Mouse (Mus musculus) limb, embryonic 14.5 days (tissue): ENCODE data around the gene Trim6. TPM values are rescaled to one million over a fixed set of nuclear protein-coding genes. Genes with fewer than 3 reads are reported as not detected.

Source experiments
- polyA plus RNA-seq, 2 experiments: library from polyadenylated mRNA; depleted of rRNA in 1 of 2; stranded (reverse) in 1 of 2; unstranded in 1 of 2; fragments of >200 nt; fragmentation: Nextera tagmentation in 1 of 2; extraction: Ambion mirVana in 1 of 2; gene quantifications; 2 replicates each; pipeline versions ENCODE4 v1.2.1 to v1.2.3; 2012 to 2014

The Trim6 gene
- polyA plus RNA-seq, 2 experiments, result 0.43 to 1.1 TPM

Other genes with a start within 250 kb of the Trim6 start
- not detected in 2 replicates for gene Olfr635, start 247.6 kb upstream of the Trim6 start, polyA plus RNA-seq (2012; rRNA removed)
- 0.03 TPM in 1 of 2 replicates, not detected in the other for gene Olfr635, start 247.6 kb upstream of the Trim6 start, polyA plus RNA-seq (2014; fragmentation: Nextera tagmentation; extraction: Ambion mirVana)
- gene Olfr638, start 220.0 kb upstream of the Trim6 start, polyA plus RNA-seq (2012; rRNA removed), result not detected in 2 replicates
- not detected in 2 replicates for gene Olfr638, start 220.0 kb upstream of the Trim6 start, polyA plus RNA-seq (2014; fragmentation: Nextera tagmentation; extraction: Ambion mirVana)
- gene Olfr639, start 201.5 kb upstream of the Trim6 start, polyA plus RNA-seq (2012; rRNA removed), result not detected in 2 replicates
- gene Olfr639, start 201.5 kb upstream of the Trim6 start, polyA plus RNA-seq (2014; fragmentation: Nextera tagmentation; extraction: Ambion mirVana), result not detected in 2 replicates
- not detected in 2 replicates for gene Olfr640, start 193.2 kb upstream of the Trim6 start, polyA plus RNA-seq (2012; rRNA removed)
- gene Olfr640, start 193.2 kb upstream of the Trim6 start, polyA plus RNA-seq (2014; fragmentation: Nextera tagmentation; extraction: Ambion mirVana), result not detected in 2 replicates
- gene Olfr641, start 183.3 kb upstream of the Trim6 start, polyA plus RNA-seq (2012; rRNA removed), result not detected in 2 replicates
- gene Olfr641, start 183.3 kb upstream of the Trim6 start, polyA plus RNA-seq (2014; fragmentation: Nextera tagmentation; extraction: Ambion mirVana), result not detected in 2 replicates
- gene Olfr642, start 166.1 kb upstream of the Trim6 start, polyA plus RNA-seq (2012; rRNA removed), result not detected in 2 replicates
- gene Olfr642, start 166.1 kb upstream of the Trim6 start, polyA plus RNA-seq (2014; fragmentation: Nextera tagmentation; extraction: Ambion mirVana), result not detected in 2 replicates
- gene 4930516K23Rik, start 157.3 kb upstream of the Trim6 start, polyA plus RNA-seq (2012; rRNA removed), result 0.03 TPM in 1 of 2 replicates, not detected in the other
- not detected in 2 replicates for gene 4930516K23Rik, start 157.3 kb upstream of the Trim6 start, polyA plus RNA-seq (2014; fragmentation: Nextera tagmentation; extraction: Ambion mirVana)
- 0.10 TPM in 1 of 2 replicates, not detected in the other for gene Olfr644, start 146.9 kb upstream of the Trim6 start, polyA plus RNA-seq (2012; rRNA removed)
- not detected in 2 replicates for gene Olfr644, start 146.9 kb upstream of the Trim6 start, polyA plus RNA-seq (2014; fragmentation: Nextera tagmentation; extraction: Ambion mirVana)
- not detected in 2 replicates for gene Olfr645, start 133.3 kb upstream of the Trim6 start, polyA plus RNA-seq (2012; rRNA removed)
- gene Olfr645, start 133.3 kb upstream of the Trim6 start, polyA plus RNA-seq (2014; fragmentation: Nextera tagmentation; extraction: Ambion mirVana), result not detected in 2 replicates
- not detected in 2 replicates for gene Olfr646, start 113.9 kb upstream of the Trim6 start, polyA plus RNA-seq (2012; rRNA removed)
- gene Olfr646, start 113.9 kb upstream of the Trim6 start, polyA plus RNA-seq (2014; fragmentation: Nextera tagmentation; extraction: Ambion mirVana), result not detected in 2 replicates
- not detected in 2 replicates for gene Ubqln5, start 89.0 kb upstream of the Trim6 start, polyA plus RNA-seq (2012; rRNA removed)
- not detected in 2 replicates for gene Ubqln5, start 89.0 kb upstream of the Trim6 start, polyA plus RNA-seq (2014; fragmentation: Nextera tagmentation; extraction: Ambion mirVana)
- not detected in 2 replicates for gene Olfr643, start 81.4 kb upstream of the Trim6 start, polyA plus RNA-seq (2012; rRNA removed)
- not detected in 2 replicates for gene Olfr643, start 81.4 kb upstream of the Trim6 start, polyA plus RNA-seq (2014; fragmentation: Nextera tagmentation; extraction: Ambion mirVana)
- gene Ubqln3, start 75.5 kb upstream of the Trim6 start, polyA plus RNA-seq (2012; rRNA removed), result not detected in 2 replicates
- not detected in 2 replicates for gene Ubqln3, start 75.5 kb upstream of the Trim6 start, polyA plus RNA-seq (2014; fragmentation: Nextera tagmentation; extraction: Ambion mirVana)
- not detected in 2 replicates for gene Ubqlnl, start 68.2 kb upstream of the Trim6 start, polyA plus RNA-seq (2012; rRNA removed)
- not detected in 2 replicates for gene Ubqlnl, start 68.2 kb upstream of the Trim6 start, polyA plus RNA-seq (2014; fragmentation: Nextera tagmentation; extraction: Ambion mirVana)
- not detected in 2 replicates for gene Olfm5, start 54.0 kb upstream of the Trim6 start, polyA plus RNA-seq (2012; rRNA removed)
- gene Olfm5, start 54.0 kb upstream of the Trim6 start, polyA plus RNA-seq (2014; fragmentation: Nextera tagmentation; extraction: Ambion mirVana), result not detected in 2 replicates
- gene Olfr648, start 35.4 kb upstream of the Trim6 start, polyA plus RNA-seq (2012; rRNA removed), result 0.05 and 0.08 TPM in 2 replicates
- gene Olfr648, start 35.4 kb upstream of the Trim6 start, polyA plus RNA-seq (2014; fragmentation: Nextera tagmentation; extraction: Ambion mirVana), result 0.21 and 0.35 TPM in 2 replicates
- not detected in 2 replicates for gene Olfr649, start 22.8 kb upstream of the Trim6 start, polyA plus RNA-seq (2012; rRNA removed)
- gene Olfr649, start 22.8 kb upstream of the Trim6 start, polyA plus RNA-seq (2014; fragmentation: Nextera tagmentation; extraction: Ambion mirVana), result not detected in 2 replicates
- gene Trim34a, start 25.7 kb downstream of the Trim6 start, polyA plus RNA-seq (2012; rRNA removed), result 3.4 and 3.5 TPM in 2 replicates
- 1.6 and 1.9 TPM in 2 replicates for gene Trim34a, start 25.7 kb downstream of the Trim6 start, polyA plus RNA-seq (2014; fragmentation: Nextera tagmentation; extraction: Ambion mirVana)
- gene Trim5, start 69.3 kb downstream of the Trim6 start, polyA plus RNA-seq (2012; rRNA removed), result 0.20 and 0.29 TPM in 2 replicates
- gene Trim5, start 69.3 kb downstream of the Trim6 start, polyA plus RNA-seq (2014; fragmentation: Nextera tagmentation; extraction: Ambion mirVana), result 0.10 and 0.25 TPM in 2 replicates
- gene Trim12a, start 96.7 kb downstream of the Trim6 start, polyA plus RNA-seq (2012; rRNA removed), result 6.5 and 9.1 TPM in 2 replicates
- 5.7 and 6.0 TPM in 2 replicates for gene Trim12a, start 96.7 kb downstream of the Trim6 start, polyA plus RNA-seq (2014; fragmentation: Nextera tagmentation; extraction: Ambion mirVana)
- gene Trim34b, start 110.7 kb downstream of the Trim6 start, polyA plus RNA-seq (2012; rRNA removed), result 0.04 and 0.11 TPM in 2 replicates
- gene Trim34b, start 110.7 kb downstream of the Trim6 start, polyA plus RNA-seq (2014; fragmentation: Nextera tagmentation; extraction: Ambion mirVana), result 0.33 TPM in 1 of 2 replicates, not detected in the other
- 3.6 and 4.4 TPM in 2 replicates for gene Trim12c, start 134.6 kb downstream of the Trim6 start, polyA plus RNA-seq (2012; rRNA removed)
- 1.7 TPM in 2 replicates for gene Trim12c, start 134.6 kb downstream of the Trim6 start, polyA plus RNA-seq (2014; fragmentation: Nextera tagmentation; extraction: Ambion mirVana)
- gene Trim30b, start 151.1 kb downstream of the Trim6 start, polyA plus RNA-seq (2012; rRNA removed), result 0.04 and 0.06 TPM in 2 replicates
- gene Trim30b, start 151.1 kb downstream of the Trim6 start, polyA plus RNA-seq (2014; fragmentation: Nextera tagmentation; extraction: Ambion mirVana), result 0.07 TPM in 1 of 2 replicates, not detected in the other
- 0.24 TPM in 1 of 2 replicates, not detected in the other for gene Trim30c, start 182.0 kb downstream of the Trim6 start, polyA plus RNA-seq (2012; rRNA removed)
- gene Trim30c, start 182.0 kb downstream of the Trim6 start, polyA plus RNA-seq (2014; fragmentation: Nextera tagmentation; extraction: Ambion mirVana), result 0.14 and 0.30 TPM in 2 replicates
- gene Trim30a, start 246.4 kb downstream of the Trim6 start, polyA plus RNA-seq (2012; rRNA removed), result 1.2 and 1.4 TPM in 2 replicates
- gene Trim30a, start 246.4 kb downstream of the Trim6 start, polyA plus RNA-seq (2014; fragmentation: Nextera tagmentation; extraction: Ambion mirVana), result 1.3 and 1.9 TPM in 2 replicates